Mouse (Mus musculus): ENCODE results near the gene Vamp2. TPM values are rescaled to one million over a fixed set of nuclear protein-coding genes. Genes with fewer than 3 reads are reported as not detected.

The Vamp2 gene
- total and polyA plus RNA-seq, 2 experiments = 5.2 to 36.9 TPM

DNA sequence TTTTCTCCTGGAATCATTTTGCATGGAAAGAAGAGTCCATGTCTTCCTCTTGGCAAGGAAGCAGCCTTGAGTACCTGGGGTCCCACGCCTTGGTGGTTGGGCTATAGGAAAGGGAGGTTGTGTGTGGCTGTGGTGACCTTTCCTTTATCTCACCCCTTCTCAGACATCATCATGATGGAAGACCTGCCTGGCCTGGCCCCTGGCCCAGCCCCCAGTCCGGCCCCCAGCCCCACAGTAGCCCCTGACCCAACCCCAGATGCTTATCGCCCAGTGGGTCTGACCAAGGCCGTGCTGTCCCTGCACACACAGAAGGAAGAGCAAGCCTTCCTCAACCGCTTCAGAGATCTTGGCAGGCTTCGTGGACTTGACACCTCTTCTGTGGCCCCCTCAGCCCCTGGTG is 16.9 kb downstream of the Vamp2 start:
- Histone ChIP-seq H3K27me3 (ENCODE audit: control insufficient read depth, insufficient read depth, low read length) (no peaks in the 10 kb centered on the region), H3K9ac (ENCODE audit: low read depth, low read length) (no peak overlapping the region), H3K36me3 (ENCODE audit: control insufficient read depth, insufficient read depth, low read length) (peaks cover 77% of the 10 kb centered on the region), H3K4me3 (ENCODE audit: insufficient read depth, low read depth, low read length) (no peak overlapping the region), H3K79me2 (ENCODE audit: control insufficient read depth, insufficient read depth, low read length) (peaks cover 9% of the 10 kb centered on the region; the same call in 1 of the 2 replicates), H3K4me1 (ENCODE audit: control insufficient read depth, insufficient read depth, low read length) (peaks cover 2% of the 10 kb centered on the region), H3K27ac (replicated peaks; ENCODE audit: insufficient read depth, low read depth, low read length) (no peak overlapping the region)
- 91% methylated on average over 6 of the region's 6 CpGs for WGBS
- TF ChIP-seq CTCF (IDR thresholded peaks at IDR 0.05; ENCODE audit: low read depth, low read length) (no peak), POLR2A (IDR thresholded peaks at IDR 0.05; ENCODE audit: extremely low read depth, insufficient read depth, low read length) (no peak)
- no peak for DNase-seq (ENCODE audit: extremely low read depth, low read depth, low spot score)

- WGBS = 82% methylated on average over 2 of the region's 2 CpGs
- TF ChIP-seq POLR2A (IDR thresholded peaks at IDR 0.05; ENCODE audit: extremely low read depth, insufficient read depth, low read length) = no peak
- no peak for TF ChIP-seq CTCF (IDR thresholded peaks at IDR 0.05; ENCODE audit: low read depth, low read length)
- H3K9ac ChIP-seq (ENCODE audit: low read depth, low read length) = no peak overlapping the region
- no peaks in the 10 kb centered on the region for H3K4me1 ChIP-seq (ENCODE audit: control insufficient read depth, insufficient read depth, low read length)
- no peak overlapping the region for H3K27ac ChIP-seq (replicated peaks; ENCODE audit: insufficient read depth, low read depth, low read length)
- no peaks in the 10 kb centered on the region for H3K27me3 ChIP-seq (ENCODE audit: control insufficient read depth, insufficient read depth, low read length)
- no peak overlapping the region for H3K4me3 ChIP-seq (ENCODE audit: insufficient read depth, low read depth, low read length)
- peaks cover 72% of the 10 kb centered on the region for H3K36me3 ChIP-seq (ENCODE audit: control insufficient read depth, insufficient read depth, low read length)
- no peak for DNase-seq (ENCODE audit: extremely low read depth, low read depth, low spot score)
- 0 out of 2 replicates have a peak, but pooled peaks cover 4% of the 10 kb centered on the region for H3K79me2 ChIP-seq (ENCODE audit: control insufficient read depth, insufficient read depth, low read length)
Measured at GRCm38 (mm10) chr11:69105796-69106195, 17.5 kb downstream of the Vamp2 start.

GRCm38 (mm10) chr11:69106299-69106698 is 18.0 kb downstream of the Vamp2 start:
- Histone ChIP-seq H3K27me3 (ENCODE audit: control insufficient read depth, insufficient read depth, low read length) (no peaks in the 10 kb centered on the region), H3K79me2 (ENCODE audit: control insufficient read depth, insufficient read depth, low read length) (no peaks in the 10 kb centered on the region), H3K36me3 (ENCODE audit: control insufficient read depth, insufficient read depth, low read length) (peaks cover 67% of the 10 kb centered on the region), H3K9ac (ENCODE audit: low read depth, low read length) (no peak overlapping the region), H3K27ac (replicated peaks; ENCODE audit: insufficient read depth, low read depth, low read length) (no peak overlapping the region), H3K4me3 (ENCODE audit: insufficient read depth, low read depth, low read length) (no peak overlapping the region), H3K4me1 (ENCODE audit: control insufficient read depth, insufficient read depth, low read length) (no peaks in the 10 kb centered on the region)
- no peak for DNase-seq (ENCODE audit: extremely low read depth, low read depth, low spot score)
- no peak for TF ChIP-seq CTCF (IDR thresholded peaks at IDR 0.05; ENCODE audit: low read depth, low read length)
- no peak for TF ChIP-seq POLR2A (IDR thresholded peaks at IDR 0.05; ENCODE audit: extremely low read depth, insufficient read depth, low read length)
- WGBS = 92% methylated on average over 11 of the region's 11 CpGs

- Histone ChIP-seq H3K79me2 (ENCODE audit: control insufficient read depth, insufficient read depth, low read length) (no peaks in the 10 kb centered on the region), H3K27ac (replicated peaks; ENCODE audit: insufficient read depth, low read depth, low read length) (no peak overlapping the region), H3K4me3 (ENCODE audit: insufficient read depth, low read depth, low read length) (no peak overlapping the region), H3K36me3 (ENCODE audit: control insufficient read depth, insufficient read depth, low read length) (peaks cover 62% of the 10 kb centered on the region), H3K27me3 (ENCODE audit: control insufficient read depth, insufficient read depth, low read length) (no peaks in the 10 kb centered on the region), H3K9ac (ENCODE audit: low read depth, low read length) (no peak overlapping the region), H3K4me1 (ENCODE audit: control insufficient read depth, insufficient read depth, low read length) (no peaks in the 10 kb centered on the region)
- WGBS = 97% methylated on average over 11 of the region's 11 CpGs
- no peak for TF ChIP-seq POLR2A (IDR thresholded peaks at IDR 0.05; ENCODE audit: extremely low read depth, insufficient read depth, low read length)
- TF ChIP-seq CTCF (IDR thresholded peaks at IDR 0.05; ENCODE audit: low read depth, low read length) = no peak
- DNase-seq (ENCODE audit: extremely low read depth, low read depth, low spot score) = no peak
Measured at GRCm38 (mm10) chr11:69106842-69107241, 18.6 kb downstream of the Vamp2 start.

- H3K27me3 ChIP-seq (ENCODE audit: control insufficient read depth, insufficient read depth, low read length) = no peaks in the 10 kb centered on the region
- no peak overlapping the region for H3K9ac ChIP-seq (ENCODE audit: low read depth, low read length)
- DNase-seq (ENCODE audit: extremely low read depth, low read depth, low spot score) = no peak
- TF ChIP-seq POLR2A (IDR thresholded peaks at IDR 0.05; ENCODE audit: extremely low read depth, insufficient read depth, low read length) (no peak), CTCF (IDR thresholded peaks at IDR 0.05; ENCODE audit: low read depth, low read length) (no peak)
- H3K4me3 ChIP-seq (ENCODE audit: insufficient read depth, low read depth, low read length) = no peak overlapping the region
- H3K79me2 ChIP-seq (ENCODE audit: control insufficient read depth, insufficient read depth, low read length) = no peaks in the 10 kb centered on the region
- 94% methylated on average over 11 of the region's 11 CpGs for WGBS
- no peaks in the 10 kb centered on the region for H3K4me1 ChIP-seq (ENCODE audit: control insufficient read depth, insufficient read depth, low read length)
- H3K27ac ChIP-seq (replicated peaks; ENCODE audit: insufficient read depth, low read depth, low read length) = no peak overlapping the region
- H3K36me3 ChIP-seq (ENCODE audit: control insufficient read depth, insufficient read depth, low read length) = peaks cover 54% of the 10 kb centered on the region
Measured at GRCm38 (mm10) chr11:69107676-69108075, 19.4 kb downstream of the Vamp2 start.

- Histone ChIP-seq H3K4me1 (ENCODE audit: control insufficient read depth, insufficient read depth, low read length) (no peaks in the 10 kb centered on the region), H3K79me2 (ENCODE audit: control insufficient read depth, insufficient read depth, low read length) (no peaks in the 10 kb centered on the region), H3K36me3 (ENCODE audit: control insufficient read depth, insufficient read depth, low read length) (peaks cover 49% of the 10 kb centered on the region), H3K9ac (ENCODE audit: low read depth, low read length) (no peak overlapping the region), H3K4me3 (ENCODE audit: insufficient read depth, low read depth, low read length) (no peak overlapping the region), H3K27me3 (ENCODE audit: control insufficient read depth, insufficient read depth, low read length) (no peaks in the 10 kb centered on the region), H3K27ac (replicated peaks; ENCODE audit: insufficient read depth, low read depth, low read length) (no peak overlapping the region)
- no peak for DNase-seq (ENCODE audit: extremely low read depth, low read depth, low spot score)
- 92% methylated on average over 9 of the region's 9 CpGs for WGBS
- TF ChIP-seq POLR2A (IDR thresholded peaks at IDR 0.05; ENCODE audit: extremely low read depth, insufficient read depth, low read length) = no peak
- TF ChIP-seq CTCF (IDR thresholded peaks at IDR 0.05; ENCODE audit: low read depth, low read length) = no peak
Measured at GRCm38 (mm10) chr11:69108223-69108622, 19.9 kb downstream of the Vamp2 start.

All from liver, adult 2 months (tissue).